Mouse (Mus musculus) stomach, postnatal 0 days (tissue): ENCODE results near the gene Selenos. TPM values are rescaled to one million over a fixed set of nuclear protein-coding genes. Genes with fewer than 3 reads are reported as not detected.
A peak's percentile ranks its signal among the peaks of the same experiment; 100 is the strongest.

Experiments used
- ATAC-seq: fragments of 200-750 bp; cut with Nextera tagmentation; 2 replicates; pipeline ENCODE4 v1.8.0; 2017; ENCODE audit not compliant: low FRiP score, low TSS enrichment
- DNase-seq: peaks from one replicate; pipeline ENCODE4 v3.0.0-alpha.2; 2016; ENCODE audit warnings: low spot score
- H3K27ac ChIP-seq: fragments of 300-500 bp; sonication (generic); replicated peaks from 2 replicates; pipeline ENCODE4 v1.5.1; 2014; ENCODE audit warnings: mild to moderate bottlenecking, control low read depth
- H3K27me3 ChIP-seq: fragments of 300-500 bp; sonication (generic); 2 replicates; pipeline ENCODE4 v1.6.1; 2014; ENCODE audit warnings: low read length; ENCODE audit not compliant: control insufficient read depth, insufficient read depth
- H3K36me3 ChIP-seq: fragments of 300-500 bp; sonication (generic); 2 replicates; pipeline ENCODE4 v1.6.1; 2014; ENCODE audit warnings: low read length, mixed read lengths; ENCODE audit not compliant: control insufficient read depth, insufficient read depth
- H3K4me1 ChIP-seq: fragments of 300-500 bp; sonication (generic); replicated peaks from 2 replicates; pipeline ENCODE4 v1.6.1; 2014; ENCODE audit warnings: antibody characterized with exemption; ENCODE audit not compliant: control insufficient read depth, insufficient read depth
- H3K4me2 ChIP-seq: fragments of 300-500 bp; sonication (generic); replicated peaks from 2 replicates; pipeline ENCODE4 v1.6.1; 2014; ENCODE audit warnings: low read depth, mild to moderate bottlenecking, control low read depth, moderate library complexity
- H3K4me3 ChIP-seq: fragments of 300-500 bp; sonication (generic); 2 replicates; pipeline ENCODE4 v1.5.1; 2014; ENCODE audit warnings: low read depth, low read length, control low read depth
- H3K9ac ChIP-seq: fragments of 300-500 bp; sonication (generic); 2 replicates; pipeline ENCODE4 v1.6.1; 2014; ENCODE audit warnings: mild to moderate bottlenecking, low read length, control low read depth, mixed read lengths
- H3K9me3 ChIP-seq: fragments of 300-500 bp; sonication (generic); 2 replicates; pipeline ENCODE4 v1.6.1; 2016; ENCODE audit warnings: low read length; ENCODE audit not compliant: control insufficient read depth
- CTCF ChIP-seq: IDR thresholded peaks from 2 replicates; pipeline ENCODE4 v1.5.1; 2016; ENCODE audit warnings: antibody characterized with exemption, low read depth, mild to moderate bottlenecking, moderate library complexity
- EP300 ChIP-seq: optimal IDR thresholded peaks from 2 replicates; pipeline ENCODE3; 2016; ENCODE audit warnings: antibody characterized with exemption
- WGBS: fragments of 180-500 bp; shearing (Covaris S2); extraction: QIAGEN DNeasy Blood & Tissue Kit; methylation state at CpG from one replicate; pipeline ENCODE4 v1.1.7; 2014; 5-methylcytosine and 5-hydroxymethylcytosine counted together
- polyA plus RNA-seq: library from polyadenylated mRNA; unstranded; fragments of >200 nt; fragmentation: Nextera tagmentation; extraction: Ambion mirVana; gene quantifications from 2 replicates; pipeline ENCODE4 v1.2.1, GENCODE M21; 2015

Selenos gene
- polyA plus RNA-seq, 1 experiment from 2014 or later, result 143 TPM

DNA sequence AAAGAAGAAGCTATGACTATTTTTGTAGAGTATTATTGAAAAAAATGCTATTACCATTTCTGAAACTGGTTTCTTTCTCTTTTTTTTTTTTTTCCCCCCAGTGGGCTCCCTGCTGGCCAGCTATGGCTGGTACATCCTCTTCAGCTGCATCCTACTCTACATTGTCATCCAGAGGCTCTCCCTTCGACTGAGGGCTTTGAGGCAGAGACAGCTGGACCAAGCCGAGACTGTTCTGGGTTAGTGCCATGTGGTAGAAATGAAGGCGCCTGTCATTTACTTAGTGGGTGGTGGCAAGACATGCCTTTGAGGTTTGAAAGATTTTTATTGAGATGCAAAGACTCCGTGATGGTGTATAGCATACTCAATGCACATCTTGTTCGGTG, 773 bp downstream of the Selenos start:
- Histone ChIP-seq H3K27ac (peak overlapping the region; percentile 90), H3K36me3 (peaks cover 10% of the 10 kb centered on the region), H3K4me1 (peaks cover 3% of the 10 kb centered on the region; the same call in 1 of the 2 replicates), H3K9ac (peak overlapping the region; percentile 88), H3K27me3 (no peaks in the 10 kb centered on the region), H3K4me3 (peak overlapping the region; percentile 86), H3K4me2 (peak overlapping the region; percentile 87), H3K9me3 (no peaks in the 10 kb centered on the region)
- no peak for TF ChIP-seq EP300
- TF ChIP-seq CTCF, result peak; percentile 36
- WGBS, result 23% methylated on average over 5 of the region's 5 CpGs
- no peak for ATAC-seq
- DNase-seq, result no peak

DNA sequence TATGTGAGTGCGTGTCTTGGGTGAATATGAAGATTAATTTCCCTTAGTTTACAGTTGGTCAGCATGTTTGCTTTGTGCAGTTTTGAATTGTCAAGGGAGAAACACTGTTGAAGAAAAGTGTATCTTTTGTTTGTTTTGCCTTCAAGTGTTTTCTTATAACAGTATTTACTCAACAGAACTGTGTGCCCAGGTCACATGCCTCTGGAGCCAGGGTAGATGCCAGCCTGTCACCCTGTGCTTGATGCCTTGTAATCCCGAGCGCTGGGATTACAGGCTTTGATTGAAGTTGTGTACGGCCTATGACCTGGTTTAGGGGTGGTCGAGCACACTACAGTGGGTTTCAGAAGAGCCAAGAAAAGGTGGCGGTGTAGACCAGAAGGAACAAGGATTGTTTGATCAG, 4.3 kb downstream of the Selenos start:
- Histone ChIP-seq H3K4me1 (peaks cover 3% of the 10 kb centered on the region; the same call in 1 of the 2 replicates), H3K4me2 (no peak overlapping the region), H3K36me3 (peaks cover 20% of the 10 kb centered on the region), H3K9me3 (no peaks in the 10 kb centered on the region), H3K27ac (no peak overlapping the region), H3K9ac (no peak overlapping the region), H3K4me3 (no peak overlapping the region), H3K27me3 (no peaks in the 10 kb centered on the region)
- DNase-seq (no peak), ATAC-seq (no peak)
- TF ChIP-seq CTCF (no peak), EP300 (no peak)
- WGBS, result 70% methylated on average over 6 of the region's 6 CpGs

DNA sequence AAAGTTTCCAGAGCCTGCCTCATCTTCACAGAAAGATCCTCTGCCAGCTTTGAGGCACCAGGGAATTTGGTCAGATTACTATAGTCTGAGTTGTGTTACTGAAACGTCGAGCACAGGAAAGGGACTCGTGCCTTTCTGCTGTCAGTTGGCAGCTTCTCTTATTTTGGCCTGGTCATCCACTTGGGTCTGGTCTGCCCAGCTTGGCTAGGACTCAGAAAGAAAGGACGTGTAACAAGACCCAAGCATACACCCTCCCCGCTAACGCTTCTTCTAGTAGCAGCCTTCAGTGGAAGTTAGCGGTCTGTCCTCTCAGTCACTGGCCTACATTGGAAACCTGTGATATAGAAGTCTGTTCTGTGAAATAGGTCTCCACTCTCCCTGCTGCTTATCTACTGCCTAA, 5.1 kb downstream of the Selenos start:
- 75% methylated on average over 7 of the region's 7 CpGs for WGBS
- Histone ChIP-seq H3K27me3 (no peaks in the 10 kb centered on the region), H3K9me3 (no peaks in the 10 kb centered on the region), H3K36me3 (peaks cover 25% of the 10 kb centered on the region), H3K9ac (no peak overlapping the region), H3K4me1 (peaks cover 3% of the 10 kb centered on the region; the same call in 1 of the 2 replicates), H3K4me2 (no peak overlapping the region), H3K27ac (no peak overlapping the region), H3K4me3 (no peak overlapping the region)
- ATAC-seq (no peak), DNase-seq (no peak)
- TF ChIP-seq EP300, result no peak
- no peak for TF ChIP-seq CTCF

DNA sequence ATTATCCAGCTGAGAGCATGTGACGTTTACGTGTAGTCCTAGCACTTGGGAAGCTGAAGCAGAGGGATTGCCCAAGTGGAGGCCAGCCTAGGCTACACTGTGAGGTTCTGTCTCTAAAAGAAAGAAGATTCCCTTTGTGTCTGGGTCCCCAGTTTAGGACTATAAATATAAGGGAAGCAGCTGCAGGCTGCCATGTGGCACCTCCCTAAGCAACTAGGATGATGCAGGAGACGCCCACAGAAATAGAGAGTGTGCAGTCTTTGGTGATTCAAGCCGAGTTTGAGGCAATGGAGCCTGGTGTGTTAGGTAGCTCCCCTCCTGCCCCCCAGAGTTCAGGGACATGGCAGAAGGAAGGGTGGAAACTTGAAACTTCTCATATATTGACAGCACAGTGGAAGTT, 8.2 kb downstream of the Selenos start:
- TF ChIP-seq CTCF (no peak), EP300 (no peak)
- DNase-seq (no peak), ATAC-seq (no peak)
- Histone ChIP-seq H3K9me3 (no peaks in the 10 kb centered on the region), H3K9ac (no peak overlapping the region), H3K4me3 (no peak overlapping the region), H3K36me3 (peaks cover 42% of the 10 kb centered on the region), H3K4me2 (no peak overlapping the region), H3K27me3 (no peaks in the 10 kb centered on the region), H3K4me1 (no peaks in the 10 kb centered on the region), H3K27ac (no peak overlapping the region)
- WGBS, result 81% methylated on average over 4 of the region's 4 CpGs

DNA sequence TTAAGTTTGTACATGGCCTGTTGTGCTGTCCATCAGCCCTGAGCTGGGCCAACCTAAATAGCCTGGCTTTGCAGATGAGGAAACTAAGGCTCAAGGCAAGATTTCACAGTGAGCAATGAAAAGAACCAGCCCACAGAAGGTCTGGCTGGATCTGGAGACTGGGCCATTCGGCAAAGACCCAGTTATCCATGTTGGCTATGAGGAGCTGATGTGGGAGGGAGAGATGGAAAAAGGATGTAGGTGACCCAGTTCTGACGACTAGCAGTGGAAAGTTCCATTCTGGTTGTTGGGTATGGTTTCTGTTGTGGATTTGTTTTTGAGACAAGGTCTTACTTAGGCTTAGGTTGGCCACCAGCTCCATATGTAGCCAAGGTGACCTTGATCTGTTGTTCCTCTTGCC, 8.6 kb downstream of the Selenos start:
- no peak for DNase-seq
- H3K4me2 ChIP-seq, result no peak overlapping the region
- H3K27ac ChIP-seq, result no peak overlapping the region
- H3K4me1 ChIP-seq, result no peaks in the 10 kb centered on the region
- ATAC-seq, result no peak
- no peaks in the 10 kb centered on the region for H3K27me3 ChIP-seq
- WGBS, result 78% methylated on average over 2 of the region's 2 CpGs
- no peaks in the 10 kb centered on the region for H3K9me3 ChIP-seq
- H3K4me3 ChIP-seq, result no peak overlapping the region
- H3K36me3 ChIP-seq, result peaks cover 42% of the 10 kb centered on the region
- H3K9ac ChIP-seq, result no peak overlapping the region
- no peak for TF ChIP-seq EP300
- TF ChIP-seq CTCF, result no peak

DNA sequence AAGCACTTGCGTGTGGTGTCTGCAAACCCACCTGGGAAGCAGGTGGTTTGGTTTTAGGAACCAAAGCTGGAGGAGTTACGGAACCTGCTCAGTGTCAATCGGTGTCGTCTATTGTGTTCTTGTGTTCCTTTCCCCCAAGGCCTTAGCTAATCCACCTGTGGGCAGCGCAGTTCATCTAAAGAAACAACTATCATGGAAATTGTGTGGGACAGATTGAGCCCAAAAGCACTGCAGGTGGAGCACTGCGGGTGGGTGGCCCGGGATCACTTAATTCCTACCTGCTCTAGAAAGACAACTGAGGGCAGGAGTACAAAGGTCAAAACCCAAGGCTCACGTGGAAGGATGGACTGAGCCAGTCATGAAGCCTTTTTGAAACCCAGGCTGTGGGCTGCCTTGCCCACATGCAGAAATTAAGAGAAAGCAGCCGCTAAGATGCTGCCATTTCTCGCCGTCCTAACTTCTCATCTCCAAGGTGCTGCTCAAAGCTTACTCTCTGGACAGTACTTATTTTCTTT, 11.3 kb downstream of the Selenos start:
- ATAC-seq, result no peak
- peaks cover 35% of the 10 kb centered on the region for H3K36me3 ChIP-seq
- WGBS, result 86% methylated on average over 11 of the region's 11 CpGs

More for the DNA sequence above, 11.3 kb downstream of the Selenos start:
- TF ChIP-seq EP300, result no peak
- TF ChIP-seq CTCF, result no peak
- Histone ChIP-seq H3K9me3 (no peaks in the 10 kb centered on the region), H3K4me2 (no peak overlapping the region), H3K9ac (no peak overlapping the region), H3K4me1 (no peaks in the 10 kb centered on the region), H3K27ac (no peak overlapping the region), H3K27me3 (no peaks in the 10 kb centered on the region), H3K4me3 (no peak overlapping the region)
- no peak for DNase-seq
